In the genomic region with DNA sequence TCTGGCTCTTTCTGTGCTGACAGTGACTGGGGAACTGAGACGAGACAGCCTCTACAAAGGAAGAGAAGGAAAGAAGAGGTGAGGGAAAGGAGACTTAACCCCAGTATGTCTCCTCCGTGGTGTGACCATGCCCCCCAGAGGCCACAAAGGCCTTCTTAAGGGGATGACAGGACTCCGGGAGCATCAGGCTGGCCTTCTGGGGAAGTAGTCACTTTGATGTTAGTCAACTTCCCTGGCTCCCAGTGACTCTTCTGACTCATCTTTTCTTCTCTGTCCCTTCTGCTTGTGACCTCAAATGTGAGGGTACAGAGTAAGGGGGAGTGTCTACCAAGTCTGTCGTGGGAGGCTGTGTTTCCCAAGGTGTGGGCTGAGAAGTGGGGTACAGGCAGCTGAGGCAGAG, we compare ENCODE assay signal across 29 mouse cellular contexts. TPM values are rescaled to one million over a fixed set of nuclear protein-coding genes. Genes with fewer than 3 reads are reported as not detected.
DNase-seq lines count a peak whose midpoint lies in the region; ATAC-seq and TF ChIP-seq lines count a peak whose summit lies in the region.
"Had no signal": no experiment of that assay in that cellular context is flagged by ENCODE, and none has a peak within 500 bp of the region (broad histone marks: within the 10 kb centered on the region; RNA-seq: fewer than 3 reads in every experiment).

No protein-coding gene starts in this region.

- no peak overlapping the region for H3K9ac ChIP-seq in liver, embryonic 14.5 days (replicated peaks)
- H3K9ac ChIP-seq in liver, embryonic 12.5 days, result no peak overlapping the region
- H3K9ac ChIP-seq: embryonic facial prominence, embryonic 12.5 days; hindbrain, embryonic 15.5 days; limb, embryonic 15.5 days; midbrain, embryonic 12.5 days; neural tube, embryonic 12.5 days had no signal

- no peak overlapping the region for H3K4me3 ChIP-seq in liver, embryonic 14.5 days (ENCODE audit: insufficient read depth in 1 of 2, low read depth in 2 of 2, low read length in 2 of 2)
- H3K4me3 ChIP-seq in liver, embryonic 12.5 days, result no peak overlapping the region
- H3K4me3 ChIP-seq: embryonic facial prominence, embryonic 12.5 days; forebrain, embryonic 10.5 days; gastrocnemius, adult 2 months; heart, adult 2 months; heart, embryonic 13.5 days; hindbrain, embryonic 15.5 days; limb, embryonic 15.5 days; midbrain, embryonic 12.5 days; myocyte; neural tube, embryonic 12.5 days had no signal

- no peak for TF ChIP-seq EP300 in liver, embryonic 14.5 days (IDR thresholded peaks at IDR 0.05; ENCODE audit: low read depth)

- peak; percentile 44 to 47 for DNase-seq in adrenal gland, postnatal 36 days
- no peak for DNase-seq in adrenal gland, postnatal 25 days
- no peak for DNase-seq in liver, embryonic 14.5 days (ENCODE audit: low read depth in 3 of 3, low spot score in 3 of 3)
- peak; percentile 78 for DNase-seq in 416B (ENCODE audit: low read depth)
- no peak for DNase-seq in right cerebral cortex, adult 2 months (ENCODE audit: low spot score in 2 of 2)
- DNase-seq: B cell, adult 2 months; cerebellum, adult 11 months; cerebellum, adult 9-10 months; cerebellum, postnatal 36 days; gastrocnemius, adult 2 months; gastrocnemius, postnatal 36 days; heart, adult 2 months; layer of hippocampus, adult 9-11 months; right cerebral cortex, adult 18-20 months; right cerebral cortex, postnatal 4 days had no signal

- 44% methylated on average over 4 of the region's 4 CpGs for WGBS in liver, embryonic 14.5 days (ENCODE audit: insufficient replicate concordance)
- WGBS in liver, embryonic 12.5 days (ENCODE audit: insufficient replicate concordance), result 48% methylated on average over 4 of the region's 4 CpGs

- H3K27me3 ChIP-seq in liver, embryonic 14.5 days (ENCODE audit: control insufficient read depth, insufficient read depth, low read length), result no peaks in the 10 kb centered on the region
- peaks cover 30% of the 10 kb centered on the region for H3K27me3 ChIP-seq in liver, embryonic 12.5 days (replicated peaks)
- H3K27me3 ChIP-seq: embryonic facial prominence, embryonic 12.5 days; hindbrain, embryonic 15.5 days; limb, embryonic 15.5 days; megakaryocyte, embryonic 14.5 days; neural tube, embryonic 12.5 days had no signal

- 0 out of 2 replicates have a peak, but pooled peaks have one; percentile 14 for TF ChIP-seq CTCF in liver, embryonic 14.5 days (IDR thresholded peaks at IDR 0.05; ENCODE audit: low read depth)

- H3K36me3 ChIP-seq in liver, embryonic 14.5 days (replicated peaks; ENCODE audit: control insufficient read depth, insufficient read depth, low read depth), result no peaks in the 10 kb centered on the region
- no peaks in the 10 kb centered on the region for H3K36me3 ChIP-seq in liver, embryonic 12.5 days
- H3K36me3 ChIP-seq: forebrain, embryonic 10.5 days; heart, embryonic 13.5 days; midbrain, embryonic 12.5 days had no signal

- ATAC-seq in liver, embryonic 14.5 days (ENCODE audit: insufficient read depth), result no peak
- no peak for ATAC-seq in liver, embryonic 12.5 days
- ATAC-seq in granulocyte monocyte progenitor cell, adult 5-6 weeks (replicated peaks; ENCODE audit: poor library complexity, severe bottlenecking), result peak; percentile 38
- ATAC-seq: forebrain, embryonic 16.5 days had no signal

- no peaks in the 10 kb centered on the region for H3K9me3 ChIP-seq in liver, embryonic 14.5 days (ENCODE audit: control insufficient read depth, low read length)
- H3K9me3 ChIP-seq in liver, embryonic 12.5 days (replicated peaks), result no peaks in the 10 kb centered on the region
- H3K9me3 ChIP-seq: embryonic facial prominence, embryonic 12.5 days; forebrain, embryonic 10.5 days; heart, embryonic 13.5 days; hindbrain, embryonic 15.5 days; limb, embryonic 10.5 days; limb, embryonic 15.5 days; megakaryocyte, embryonic 14.5 days; midbrain, embryonic 12.5 days; neural tube, embryonic 12.5 days had no signal

- H3K27ac ChIP-seq in liver, embryonic 14.5 days, result no peak overlapping the region
- H3K27ac ChIP-seq in liver, embryonic 12.5 days, result no peak overlapping the region
- H3K27ac ChIP-seq: embryonic facial prominence, embryonic 12.5 days; forebrain, embryonic 10.5 days; gastrocnemius, adult 2 months; heart, adult 2 months; heart, embryonic 13.5 days; hindbrain, embryonic 15.5 days; limb, embryonic 15.5 days; midbrain, embryonic 12.5 days; neural tube, embryonic 12.5 days had no signal

- H3K4me1 ChIP-seq in liver, embryonic 14.5 days (replicated peaks; ENCODE audit: control insufficient read depth in 2 of 2, insufficient read depth in 2 of 2, low read length in 1 of 2), result peaks cover 3 to 6% of the 10 kb centered on the region in 2 experiments; a peak in 3 of 4 replicates
- H3K4me1 ChIP-seq in liver, embryonic 12.5 days, result peaks cover 43% of the 10 kb centered on the region

- H3K4me2 ChIP-seq in liver, embryonic 14.5 days (ENCODE audit: low read depth), result no peak overlapping the region
- H3K4me2 ChIP-seq in liver, embryonic 12.5 days, result no peak overlapping the region
- H3K4me2 ChIP-seq: embryonic facial prominence, embryonic 12.5 days; hindbrain, embryonic 15.5 days; limb, embryonic 15.5 days; midbrain, embryonic 12.5 days; neural tube, embryonic 12.5 days had no signal

RNA-seq across cellular contexts. Expression of a gene that starts 47.8 kb away (rescaled TPM):
- total RNA-seq in adrenal gland, postnatal 36 days (2021), result under 1 TPM; 0.16 to 0.30 TPM
- total RNA-seq in adrenal gland, postnatal 25 days (2021), result 0.27 TPM in 1 of 2 replicates, not detected in the other
- 0.06 and 0.09 TPM in 2 replicates for polyA plus RNA-seq in liver, embryonic 14.5 days (2012; rRNA removed)
- polyA plus RNA-seq in liver, embryonic 14.5 days (2014; fragmentation: Nextera tagmentation; extraction: Ambion mirVana), result 0.04 TPM in 1 of 2 replicates, not detected in the other
- polyA plus RNA-seq in liver, embryonic 12.5 days (2016; fragmentation: Nextera tagmentation; extraction: Ambion mirVana), result 0.04 and 0.06 TPM in 2 replicates
- not detected in 2 replicates for total RNA-seq in granulocyte monocyte progenitor cell, adult 5-6 weeks (2014; fragmentation: Nextera tagmentation)
- 0.04 TPM in 1 of 2 replicates, not detected in the other for total RNA-seq in granulocyte monocyte progenitor cell, adult 5-6 weeks (2017)
- total RNA-seq: hematopoietic stem cell, adult 5-6 weeks had no signal

RNA-seq across cellular contexts. Expression of a gene that starts 52.9 kb away (rescaled TPM):
- total RNA-seq in adrenal gland, postnatal 36 days (2021), result 10 to 100 TPM; 74.8 to 83.2 TPM
- total RNA-seq in adrenal gland, postnatal 25 days (2021), result 67.8 and 70.3 TPM in 2 replicates
- 14.9 and 17.1 TPM in 2 replicates for polyA plus RNA-seq in liver, embryonic 14.5 days (2012; rRNA removed)
- polyA plus RNA-seq in liver, embryonic 14.5 days (2014; fragmentation: Nextera tagmentation; extraction: Ambion mirVana), result 8.8 and 14.7 TPM in 2 replicates
- 30.9 and 33.2 TPM in 2 replicates for polyA plus RNA-seq in liver, embryonic 12.5 days (2016; fragmentation: Nextera tagmentation; extraction: Ambion mirVana)
- 33.7 and 47.2 TPM in 2 replicates for total RNA-seq in granulocyte monocyte progenitor cell, adult 5-6 weeks (2014; fragmentation: Nextera tagmentation)
- 8.7 and 17.5 TPM in 2 replicates for total RNA-seq in granulocyte monocyte progenitor cell, adult 5-6 weeks (2017)

Comparison
In these comparisons a context has a peak if more than half of its experiments do, and no peak if none do; other contexts are left out.
1. DNase-seq: peak in adrenal gland, postnatal 36 days (2 of 2) and 416B (single experiment); none in adrenal gland, postnatal 25 days (single experiment), liver, embryonic 14.5 days (0 of 3) and right cerebral cortex, adult 2 months (0 of 2).